Mouse (Mus musculus) frontal cortex, postnatal 36 days (tissue): Measurements from ENCODE around the gene Emc7.
A peak's percentile ranks its signal among the peaks of the same experiment; 100 is the strongest.

Experiments
- DNase-seq, 2 experiments: peaks; one replicate each; pipeline ENCODE4 v3.0.0; 2022; ENCODE audit warnings: low spot score in 2 of 2

Gene Emc7

DNA sequence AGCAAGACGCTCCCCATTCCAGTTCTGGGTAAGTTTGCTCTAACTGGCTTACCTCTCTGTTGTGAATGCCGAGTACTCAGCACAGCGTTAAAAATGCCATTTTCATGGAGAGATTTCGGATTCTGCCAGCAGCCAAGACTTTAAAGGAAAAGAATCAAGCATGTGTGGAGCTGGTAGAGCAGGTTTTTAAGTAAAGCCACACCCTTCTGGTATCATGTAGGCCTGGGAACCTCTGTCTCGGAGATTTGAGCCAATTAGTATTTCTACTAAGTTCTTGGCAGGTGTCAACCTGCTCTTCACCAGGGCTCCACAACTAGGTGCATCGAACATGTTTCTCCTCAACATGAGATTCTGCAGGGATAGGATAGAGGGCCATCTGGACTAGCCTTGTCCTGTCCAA is 21.8 kb downstream of the Emc7 start:
- DNase-seq: no peak

GRCm38 (mm10) chr2:112480669-112481068 is 25.9 kb downstream of the Emc7 start, which contains the start of gene Chrm5:
Chrm5 (minus strand) TSS chr2:112480769.
- DNase-seq: no peak

- no peak for DNase-seq
These were observed 26.8 kb downstream of the Emc7 start for GRCm38 (mm10) chr2:112481564-112481963.

- peak in 1 of 2 experiments; percentile 54 for DNase-seq
These were observed 27.9 kb downstream of the Emc7 start for GRCm38 (mm10) chr2:112482533-112483333.

DNA sequence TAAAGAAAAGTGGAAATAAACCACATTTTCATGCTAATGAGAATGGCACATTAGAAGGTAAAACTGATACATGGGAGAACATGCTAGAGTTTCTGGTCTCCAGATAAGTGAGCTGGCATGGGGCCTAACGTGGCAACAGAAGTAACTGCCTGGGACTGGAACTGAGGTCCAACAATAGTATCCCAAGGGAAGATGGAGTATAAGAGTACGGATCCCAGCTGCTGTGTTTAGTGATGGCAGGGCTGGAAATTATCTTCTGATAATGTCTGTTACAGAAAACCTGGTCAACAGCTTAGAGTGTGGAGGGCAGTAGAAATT is 28.5 kb downstream of the Emc7 start:
- peak in 1 of 2 experiments; percentile 37 for DNase-seq

GRCm38 (mm10) chr2:112484886-112485285 is 30.1 kb downstream of the Emc7 start:
- no peak for DNase-seq

DNA sequence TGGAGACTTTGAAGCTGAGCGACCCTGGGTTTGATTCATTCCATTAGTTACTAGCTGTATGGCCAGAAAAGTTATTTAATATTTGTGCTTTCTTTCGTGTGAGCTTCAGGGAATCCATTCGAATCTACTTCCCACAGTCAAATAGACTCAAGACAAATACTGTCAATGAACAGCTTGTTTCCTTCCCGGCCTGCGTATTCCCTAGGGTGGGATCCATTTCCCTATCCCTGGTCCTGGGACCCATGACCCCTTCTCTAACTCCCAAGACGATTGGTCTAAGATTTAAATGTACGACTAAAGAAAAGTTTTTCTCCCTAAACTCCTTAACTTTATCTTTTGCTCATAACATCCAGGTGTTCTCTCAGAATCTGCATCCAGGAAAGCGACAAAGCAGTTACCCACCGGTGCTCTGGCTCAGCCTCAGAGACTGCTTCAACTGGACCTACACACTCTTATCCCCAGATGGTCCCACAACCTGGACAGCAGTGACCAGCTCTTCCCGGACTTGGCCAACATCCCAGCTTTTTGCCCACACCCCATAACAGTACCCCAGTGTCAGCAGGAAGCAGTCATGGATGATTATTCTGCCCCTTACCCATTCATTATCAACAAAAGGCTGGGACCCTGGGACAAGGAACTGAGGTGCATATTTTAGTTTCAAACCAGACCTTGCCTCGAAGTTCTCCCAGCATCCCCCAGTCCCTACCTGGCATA is 35.8 kb downstream of the Emc7 start:
- DNase-seq: no peak

DNA sequence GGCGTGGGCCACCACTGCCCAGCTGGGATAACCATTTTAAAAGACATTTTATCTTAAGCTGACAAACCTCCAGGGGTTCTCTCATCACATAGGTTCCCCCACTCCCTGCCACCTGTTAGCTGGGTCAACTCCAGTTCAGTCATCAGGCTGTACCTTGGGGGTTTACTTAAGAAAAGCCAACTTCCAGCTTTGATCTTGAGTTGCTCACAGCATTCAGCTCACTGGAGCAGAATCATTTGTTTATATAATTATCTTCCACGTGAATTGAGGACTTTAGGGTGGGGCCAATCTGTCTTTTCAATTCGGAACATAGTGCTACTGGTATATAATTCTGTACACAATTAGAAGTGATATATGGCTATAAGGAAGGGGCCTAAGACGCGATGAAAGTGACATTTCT is 36.8 kb downstream of the Emc7 start:
- no peak for DNase-seq

- no peak for DNase-seq
These were observed 37.6 kb downstream of the Emc7 start for GRCm38 (mm10) chr2:112492431-112492855.

GRCm38 (mm10) chr2:112492856-112493538 is 38.2 kb downstream of the Emc7 start, which contains the start of gene Aven:
Aven (plus strand) TSS chr2:112492964.
- peak; percentile 78 to 84 for DNase-seq

- DNase-seq: no peak
These were observed 38.9 kb downstream of the Emc7 start for GRCm38 (mm10) chr2:112493539-112494260.

GRCm38 (mm10) chr2:112497851-112498250 is 43.1 kb downstream of the Emc7 start:
- DNase-seq: no peak

DNA sequence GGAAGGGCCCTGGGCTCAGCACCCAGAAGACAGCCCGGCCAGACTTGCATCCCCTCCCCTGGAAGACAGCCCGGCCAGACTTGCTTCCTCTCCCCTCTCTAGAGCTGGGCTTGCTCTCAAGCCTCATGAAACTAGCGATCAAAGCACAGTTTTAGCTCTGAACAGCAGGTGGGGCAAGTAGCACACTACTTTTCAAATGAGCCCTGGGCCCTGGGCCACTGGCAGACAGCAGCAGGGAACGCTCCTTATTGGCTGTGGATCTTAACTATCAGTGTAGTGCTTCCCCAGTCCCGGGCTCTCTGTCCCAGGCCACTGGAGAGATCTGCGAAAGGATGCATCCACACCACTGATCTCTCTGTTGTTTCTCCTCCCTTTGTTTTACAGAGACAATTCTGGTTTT is 46.4 kb downstream of the Emc7 start:
- peak; percentile 61 to 86 for DNase-seq

DNA sequence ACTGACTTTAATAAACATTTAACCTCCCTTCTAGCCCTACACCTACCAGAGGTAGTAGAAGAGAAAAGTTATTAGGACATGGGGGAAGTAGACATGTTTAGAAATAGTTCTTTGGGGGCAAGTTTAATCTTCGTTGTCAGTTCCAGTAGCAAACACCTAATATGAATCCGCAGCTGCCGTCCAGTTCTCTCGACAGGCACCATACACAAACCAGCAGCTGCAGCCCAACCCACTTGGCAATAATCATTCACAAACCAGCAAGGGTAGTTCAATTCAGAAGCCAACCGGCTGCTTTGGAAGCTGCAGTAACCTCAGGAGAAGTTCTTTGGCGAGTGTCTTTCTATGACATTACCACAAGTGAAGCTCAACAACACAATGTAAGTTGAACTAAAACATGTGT is 49.2 kb downstream of the Emc7 start:
- no peak for DNase-seq

DNA sequence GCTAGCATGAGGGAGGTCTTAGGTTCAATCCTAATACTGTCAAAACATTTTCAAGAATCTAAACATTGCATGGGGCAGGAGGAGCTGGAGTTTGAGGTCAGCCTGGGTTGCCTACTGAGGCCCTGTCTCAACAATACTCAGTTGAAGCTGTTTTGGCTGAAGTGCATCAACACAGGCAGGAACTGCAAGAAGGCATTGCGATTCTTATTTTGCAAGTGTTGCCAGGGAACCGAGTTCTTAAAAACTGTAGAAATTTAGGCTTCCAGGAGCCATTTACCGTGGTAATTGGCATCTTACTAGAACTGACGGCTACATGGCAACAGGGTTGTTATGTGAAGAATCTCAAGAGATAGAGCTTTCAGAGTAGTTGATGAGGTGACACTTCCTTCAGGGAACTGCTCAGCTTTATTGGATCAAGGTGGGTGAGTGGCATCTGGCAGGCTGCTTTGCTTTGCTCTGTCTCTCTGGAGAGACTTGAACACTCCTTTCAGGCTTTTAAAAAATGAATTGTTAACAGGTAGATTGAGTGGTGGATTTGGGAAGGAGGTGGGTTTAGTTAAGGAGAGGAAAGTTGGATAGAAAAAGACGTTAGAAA is 52.1 kb downstream of the Emc7 start:
- DNase-seq: no peak

DNA sequence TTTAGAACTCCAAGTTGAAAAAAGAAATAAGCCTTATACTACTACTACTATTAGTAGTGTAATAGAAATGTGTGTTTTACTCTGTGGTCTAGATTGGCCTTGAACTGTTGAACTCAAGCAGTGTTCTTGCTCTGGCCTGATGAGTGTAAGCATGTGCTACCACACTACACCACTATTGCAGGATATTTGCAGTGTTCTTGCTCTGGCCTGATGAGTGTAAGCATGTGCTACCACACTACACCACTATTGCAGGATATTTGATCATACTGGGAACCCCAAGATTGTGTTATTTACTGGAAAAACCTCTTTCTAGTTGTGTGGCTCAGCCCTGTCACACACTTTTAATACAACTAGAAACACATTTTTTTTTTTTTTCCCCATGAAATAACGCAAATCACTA is 52.6 kb downstream of the Emc7 start:
- no peak for DNase-seq

GRCm38 (mm10) chr2:112510140-112510539 is 55.3 kb downstream of the Emc7 start:
- no peak for DNase-seq

GRCm38 (mm10) chr2:112513036-112513435 is 58.2 kb downstream of the Emc7 start:
- DNase-seq: no peak

DNA sequence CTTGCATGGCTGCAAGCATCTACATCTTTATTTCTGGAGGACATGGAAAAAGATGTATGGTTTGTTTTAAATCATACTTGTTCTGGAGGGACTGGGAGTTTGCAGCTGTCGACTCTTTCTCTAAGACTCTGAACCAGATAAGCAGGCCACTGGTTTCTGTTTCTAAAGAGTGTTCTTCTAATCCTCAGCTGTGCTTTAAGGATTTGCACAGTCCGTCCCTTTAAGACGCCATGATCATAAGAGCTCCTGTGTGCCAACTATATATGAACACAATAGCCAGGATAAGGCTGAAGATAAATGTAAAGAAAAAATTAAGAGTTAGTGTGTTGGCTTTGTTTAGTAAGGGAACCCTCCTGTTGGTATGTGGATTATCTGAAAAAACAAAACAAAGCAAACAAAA is 61.9 kb downstream of the Emc7 start:
- no peak for DNase-seq

GRCm38 (mm10) chr2:112517218-112517617 is 62.4 kb downstream of the Emc7 start:
- DNase-seq: no peak

- no peak for DNase-seq
These were observed 63.7 kb downstream of the Emc7 start for GRCm38 (mm10) chr2:112518541-112518940.
